Mouse (Mus musculus): ENCODE results near the gene Nrgn.

DNA sequence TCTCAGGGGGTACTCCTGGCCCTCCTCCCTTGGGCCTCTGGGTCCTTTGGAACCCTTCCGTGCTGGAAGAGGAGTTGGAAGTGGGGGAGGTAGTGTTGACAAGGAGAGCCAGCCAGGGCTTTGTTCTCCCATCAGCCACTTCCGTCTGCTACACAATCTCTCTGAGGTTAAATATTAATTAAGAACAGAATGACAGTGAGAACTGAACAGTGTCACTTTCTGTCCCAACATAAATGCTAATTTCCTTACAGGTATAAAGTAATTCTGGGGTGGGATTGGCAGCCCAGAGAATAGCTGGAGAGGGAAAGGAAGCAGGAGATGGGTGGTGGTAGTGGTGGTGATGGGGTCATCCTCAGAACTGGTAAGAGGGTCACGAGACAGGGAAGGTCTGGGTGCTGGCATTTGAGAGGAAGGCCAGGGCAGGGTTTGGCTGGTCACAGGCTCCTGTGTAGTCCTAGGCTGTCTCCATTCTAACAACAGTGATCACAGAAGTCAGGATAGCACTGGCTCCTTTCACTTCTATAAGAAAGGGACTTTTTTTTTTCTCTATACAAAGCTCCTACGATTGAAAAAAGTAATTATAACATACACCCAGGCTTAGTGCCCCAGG lies 16.0 kb upstream of the Nrgn start:
- TF ChIP-seq CTCF (IDR thresholded peaks at IDR 0.05; ENCODE audit: extremely low read depth, insufficient read length, insufficient replicate concordance, low read depth, low read length) (no peak), POLR2A (IDR thresholded peaks at IDR 0.05; ENCODE audit: low read depth, low read length) (no peak; the same call in 1 of the 2 replicates)

Measured in small intestine, adult 2 months (tissue).